Mouse (Mus musculus) thymus, postnatal 10 days (tissue): ENCODE results near the gene Frmd5.

Experiments used
- DNase-seq, 2 experiments: peaks; one replicate each; pipeline ENCODE4 v3.0.0; 2021; ENCODE audit warnings: low spot score in 2 of 2

Gene Frmd5

DNA sequence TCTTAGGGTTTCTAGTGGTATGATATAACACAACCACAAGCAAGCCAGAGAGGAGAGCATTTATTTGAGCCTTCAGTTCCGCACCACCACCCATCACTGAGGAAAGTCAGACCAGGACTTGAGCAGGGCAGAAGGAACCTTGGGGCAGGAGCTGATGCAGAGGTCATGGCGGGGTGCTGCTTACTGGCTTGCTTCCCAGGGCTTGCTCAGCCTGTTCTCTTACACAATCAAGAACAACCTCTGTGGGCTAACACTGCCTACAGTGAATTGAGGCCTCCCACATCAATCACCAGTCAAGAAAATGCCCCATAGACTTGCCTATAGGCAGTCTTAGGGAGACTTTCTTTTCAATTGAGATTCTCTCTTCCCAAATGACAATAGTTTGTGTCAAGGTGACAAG, 118.8 kb downstream of the Frmd5 start:
- no peak for DNase-seq

DNA sequence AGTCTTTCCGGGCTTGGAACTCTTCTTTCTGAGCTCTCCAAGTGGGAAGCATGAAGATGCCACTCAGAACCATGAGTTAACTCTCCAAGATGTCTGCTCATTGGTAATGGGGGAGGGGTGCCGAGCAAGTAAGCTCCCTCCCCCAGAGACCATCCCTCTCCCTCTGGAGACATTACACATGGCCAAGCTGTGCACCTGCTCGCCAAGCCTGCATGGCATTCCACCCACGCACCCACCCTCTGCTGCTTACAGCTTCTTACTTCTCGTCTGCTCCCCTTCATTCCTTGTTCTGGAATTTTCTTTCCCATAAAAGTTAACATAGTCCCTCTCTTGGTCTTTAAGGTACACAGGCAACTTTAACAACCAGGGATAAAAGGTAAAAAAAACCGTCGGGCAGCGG, 123.3 kb downstream of the Frmd5 start:
- no peak for DNase-seq

DNA sequence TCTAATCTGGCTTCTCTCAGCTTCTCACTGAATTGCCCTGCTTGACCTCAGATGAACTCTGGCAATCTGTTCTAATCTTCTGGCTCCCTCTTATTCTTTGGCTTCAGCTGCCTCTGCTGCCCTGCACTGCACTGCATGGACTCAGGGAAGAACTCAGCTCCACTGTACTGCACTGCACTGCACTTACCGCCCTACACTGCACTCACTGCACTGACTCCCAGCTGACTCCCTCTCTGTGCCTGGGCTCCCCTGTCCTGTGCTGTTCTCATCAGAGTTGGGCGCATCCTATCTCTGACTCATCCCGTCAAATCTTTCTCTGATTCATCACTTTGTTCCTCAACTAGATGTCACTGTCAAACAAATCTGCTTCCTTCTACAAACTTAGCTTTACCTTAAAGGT, 124.5 kb downstream of the Frmd5 start:
- no peak for DNase-seq

DNA sequence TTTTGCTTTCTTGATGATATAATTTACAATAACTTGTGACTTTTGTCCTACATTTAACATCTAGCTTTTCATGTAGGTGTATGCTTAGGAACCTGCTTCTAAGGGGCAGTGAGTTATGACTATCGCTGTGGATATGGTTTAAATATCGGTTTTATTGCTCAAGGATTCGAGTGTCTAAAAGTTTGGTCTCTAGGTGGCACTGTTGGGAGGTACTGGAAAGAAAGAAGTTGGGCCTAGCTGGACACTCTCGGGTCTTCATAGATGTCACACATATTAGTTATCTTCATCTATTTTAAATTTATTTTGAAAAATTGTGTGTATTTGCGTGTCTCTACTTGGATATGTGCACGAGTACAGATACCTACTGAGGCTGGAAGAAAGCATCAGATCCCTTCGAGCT, 127.2 kb downstream of the Frmd5 start:
- DNase-seq = no peak

DNA sequence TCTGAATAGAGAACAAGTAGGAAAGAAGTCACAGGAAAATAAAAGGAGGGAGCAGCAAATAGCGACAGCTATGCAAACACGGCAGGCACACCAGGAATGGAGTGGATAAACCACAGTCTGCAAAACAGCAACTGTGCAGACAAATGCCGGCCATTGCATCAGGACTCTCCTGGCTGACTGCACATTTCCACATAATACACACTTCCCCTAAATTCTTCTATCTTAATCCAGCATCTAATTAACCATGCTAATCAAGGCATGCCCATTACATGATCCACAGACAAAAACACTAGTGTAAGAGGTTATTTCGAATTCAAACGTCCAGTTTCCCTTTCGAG, 129.3 kb downstream of the Frmd5 start:
- DNase-seq = no peak

DNA sequence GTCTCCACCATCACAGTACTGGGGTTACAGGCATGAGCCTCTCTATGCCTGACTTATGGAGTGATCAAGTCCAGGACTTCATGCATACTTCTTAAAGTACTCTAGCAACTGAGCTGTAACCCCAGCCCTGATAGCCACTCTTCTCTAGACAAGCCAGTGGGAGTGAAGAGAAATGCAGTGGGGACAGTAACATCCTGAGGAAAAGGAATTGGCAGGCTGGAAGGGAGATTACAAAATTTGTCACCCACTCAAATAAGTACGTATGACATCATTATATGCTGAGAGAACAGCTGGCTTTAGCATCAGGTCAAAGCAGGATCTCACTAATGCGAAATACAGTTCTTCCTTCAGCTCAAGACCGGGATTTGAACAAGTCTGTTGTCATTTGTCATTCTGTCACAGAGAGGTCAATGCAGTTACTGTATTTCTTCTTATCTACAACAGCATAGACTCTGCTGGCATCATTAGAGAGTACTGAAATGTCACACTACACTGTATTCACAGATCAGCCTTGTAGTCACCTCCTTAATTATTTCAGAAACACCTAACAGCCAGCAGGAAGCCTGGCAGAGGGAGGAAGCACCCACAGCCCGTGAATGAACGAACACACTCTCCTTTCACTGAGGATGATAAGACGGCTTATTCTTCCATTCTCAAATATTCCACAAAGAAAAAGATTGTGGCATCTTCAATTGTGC, 129.8 kb downstream of the Frmd5 start:
- no peak for DNase-seq

DNA sequence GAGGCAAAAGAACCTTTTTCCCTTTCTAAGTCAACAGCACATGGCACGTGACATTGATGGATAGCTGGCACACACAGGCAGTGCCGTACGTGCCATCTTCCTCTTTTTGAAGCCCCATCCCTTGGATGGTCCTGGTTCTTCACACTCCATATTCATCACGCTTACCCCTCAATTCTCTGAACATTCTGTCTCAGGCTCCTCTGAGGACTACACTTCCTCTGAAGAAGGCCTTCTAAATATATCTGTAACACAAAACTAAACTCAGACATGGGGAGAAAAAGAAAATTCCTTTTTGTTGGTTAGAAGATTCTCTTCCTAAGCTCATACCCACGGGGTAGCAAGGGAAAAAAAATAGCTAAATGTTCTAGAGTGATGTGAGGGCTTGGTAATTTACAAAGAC, 131.0 kb downstream of the Frmd5 start:
- no peak for DNase-seq

DNA sequence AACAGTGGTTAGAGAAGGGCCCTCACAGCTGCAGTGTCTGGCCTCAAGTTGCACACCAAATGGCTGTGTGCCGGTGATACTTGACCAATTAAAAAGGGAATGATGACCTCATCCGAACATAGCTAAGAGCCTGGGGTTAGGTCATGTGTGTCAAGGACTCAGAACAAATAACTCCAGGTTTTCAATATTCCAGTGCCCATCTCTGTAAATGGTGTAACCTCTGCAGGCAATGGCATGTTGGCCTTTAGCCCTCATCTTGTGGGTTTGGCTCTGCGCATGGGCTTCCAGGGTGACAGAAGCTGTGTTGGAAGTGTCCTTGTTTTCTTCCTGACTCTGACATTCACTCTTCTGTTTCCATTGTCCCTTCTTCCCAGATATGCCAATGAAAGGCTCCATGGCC, 131.8 kb downstream of the Frmd5 start:
- no peak for DNase-seq

DNA sequence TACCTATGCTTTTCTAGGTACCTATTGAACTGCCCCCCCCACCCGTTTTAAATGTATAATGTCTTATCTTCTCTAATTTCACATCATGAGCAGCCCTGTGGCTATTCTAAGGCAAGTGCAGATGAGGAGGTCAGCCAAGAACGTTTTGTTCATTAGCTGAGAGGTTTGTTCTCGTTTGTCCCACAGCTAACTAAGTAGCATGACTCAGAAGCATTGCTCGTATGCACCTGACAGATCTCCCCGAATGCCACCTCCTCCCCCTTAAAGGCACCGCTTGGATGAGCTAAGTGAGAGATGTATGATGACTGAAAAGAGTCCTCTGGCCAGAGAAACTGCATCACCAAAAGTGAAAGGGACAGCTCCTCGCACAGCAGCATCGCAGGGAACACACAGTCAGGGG, 132.7 kb downstream of the Frmd5 start:
- no peak for DNase-seq

DNA sequence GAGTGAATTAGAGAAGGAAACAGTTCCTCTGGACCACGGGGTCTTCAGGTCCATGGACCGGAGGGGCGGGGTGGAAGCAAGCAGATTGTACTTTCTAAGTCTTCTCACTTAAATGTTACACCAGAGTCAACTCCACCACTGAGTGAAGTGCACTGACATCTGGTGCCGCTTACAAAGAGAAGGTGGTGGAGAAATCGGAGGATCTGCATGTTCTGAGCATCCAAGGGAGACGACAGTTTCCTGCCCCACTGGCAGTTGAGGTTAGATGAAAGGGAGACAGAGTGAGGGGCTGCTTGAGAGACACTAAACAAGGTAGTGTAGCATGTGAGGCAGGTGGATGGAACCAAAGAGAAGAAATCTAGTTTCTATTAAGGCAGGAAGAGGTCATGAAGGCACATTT, 137.0 kb downstream of the Frmd5 start:
- DNase-seq = peak; percentile 64 to 71

DNA sequence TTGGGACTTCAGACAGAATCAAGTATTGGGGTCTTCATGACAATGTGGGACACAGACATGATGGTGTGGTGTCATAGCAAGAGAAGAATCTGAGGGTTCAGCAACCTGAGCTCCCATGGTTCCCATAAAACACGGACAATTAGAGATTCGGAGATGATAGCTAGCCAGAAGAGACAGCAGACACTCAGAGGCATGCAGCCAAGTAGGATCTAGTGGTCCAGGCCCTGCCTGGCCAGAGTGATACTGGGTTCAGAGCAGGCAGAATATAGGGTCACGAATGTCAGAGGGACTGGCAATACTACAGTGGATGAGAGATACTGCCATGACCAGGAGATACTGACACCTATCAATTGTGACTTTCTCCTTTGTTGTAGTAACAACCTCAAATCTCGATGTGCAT, 138.6 kb downstream of the Frmd5 start:
- DNase-seq = no peak

DNA sequence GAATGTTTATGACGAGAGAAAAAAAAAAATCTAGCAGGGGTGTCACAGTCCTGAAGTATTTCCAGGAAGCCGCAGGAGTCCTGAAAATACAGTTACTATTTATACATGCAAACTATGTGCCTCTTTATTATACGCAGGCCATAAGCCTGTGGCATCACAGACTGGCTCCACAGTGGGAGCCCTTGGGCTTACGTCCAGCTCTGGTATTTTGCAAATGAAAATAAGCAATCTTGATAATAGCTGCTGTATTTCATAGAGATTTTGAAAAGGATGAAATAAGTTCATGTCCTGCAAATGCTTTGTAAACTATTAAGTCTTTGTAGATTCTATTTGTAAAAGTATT, 145.8 kb downstream of the Frmd5 start:
- no peak for DNase-seq

DNA sequence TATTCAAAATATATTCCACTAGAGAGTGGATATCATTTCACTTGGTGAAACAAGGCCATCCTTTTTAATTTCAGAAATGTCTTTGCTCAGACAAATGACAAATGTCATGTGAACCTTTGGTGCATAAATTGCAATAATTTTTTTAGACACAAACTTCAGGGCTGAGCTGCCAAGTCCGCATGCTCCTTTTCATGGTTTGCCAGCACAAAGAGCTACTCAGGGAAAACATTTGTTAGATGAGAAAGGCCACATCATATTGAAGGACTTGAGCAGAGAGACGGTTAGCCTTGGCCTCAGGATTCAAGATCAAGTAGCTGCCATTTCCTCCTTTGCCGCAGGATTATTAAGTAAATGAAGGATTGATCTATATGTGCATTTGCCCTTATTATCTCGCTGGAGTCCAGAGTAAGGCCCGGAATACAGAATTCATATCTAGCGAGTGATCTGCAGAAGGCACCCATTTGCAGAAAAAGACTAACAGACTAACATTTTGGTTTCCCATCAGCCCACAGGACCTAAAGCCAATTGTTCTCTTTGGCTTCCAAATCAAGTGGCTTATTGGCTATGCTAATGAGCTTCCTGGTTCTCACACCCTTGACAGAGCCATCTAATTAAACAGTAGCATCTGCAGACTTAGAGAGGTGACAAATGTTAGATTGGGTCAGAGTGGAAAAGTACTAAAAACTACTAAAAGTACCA, 146.3 kb downstream of the Frmd5 start:
- no peak for DNase-seq

DNA sequence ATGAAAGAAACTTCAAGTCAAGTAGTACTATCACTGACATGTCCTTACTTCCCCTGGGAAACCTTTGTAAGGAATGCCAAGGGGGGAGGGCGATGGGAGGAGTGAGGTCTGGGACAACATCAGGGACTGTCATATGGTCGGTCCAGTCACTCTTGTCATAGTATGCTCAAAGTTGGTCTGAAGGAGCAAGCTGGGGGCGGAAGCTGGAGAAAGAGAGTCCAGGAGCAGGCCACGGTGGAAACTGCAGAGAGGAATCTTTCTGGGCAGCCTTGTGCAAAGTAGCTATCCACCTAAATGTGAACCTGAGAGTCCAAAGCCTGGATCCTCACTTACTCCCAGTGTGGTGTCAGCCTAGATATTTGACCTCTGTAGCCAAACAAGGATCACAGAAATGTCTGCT, 147.5 kb downstream of the Frmd5 start:
- no peak for DNase-seq

DNA sequence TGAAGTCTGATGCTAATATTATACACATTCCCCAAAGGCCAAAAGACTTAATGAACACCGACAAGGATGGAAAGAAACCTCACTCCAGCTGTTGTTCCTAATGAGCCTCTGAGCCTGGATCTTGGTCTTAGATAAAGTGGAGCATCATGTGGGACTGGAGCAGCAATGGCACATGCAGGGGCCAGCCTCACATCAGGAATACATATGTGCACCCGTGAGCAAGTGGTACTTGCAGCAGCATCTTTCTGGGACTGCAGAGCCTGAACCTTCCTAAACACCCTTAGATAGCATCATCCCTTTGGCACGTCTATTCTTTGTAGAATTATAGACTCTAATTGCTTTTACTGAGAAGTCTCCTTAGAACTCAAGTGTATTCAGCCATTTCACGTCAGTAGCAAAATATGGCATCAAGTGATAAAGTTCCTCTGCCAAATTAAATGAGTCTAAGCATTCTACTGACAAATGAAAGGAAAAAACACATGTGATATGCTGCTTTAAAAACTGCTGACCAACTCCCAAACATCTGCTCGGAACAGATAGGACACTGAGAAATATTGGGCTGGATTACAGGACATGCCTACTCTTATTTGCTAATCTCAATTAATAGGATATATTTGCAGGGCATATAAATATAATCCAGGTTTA, 148.6 kb downstream of the Frmd5 start:
- no peak for DNase-seq

DNA sequence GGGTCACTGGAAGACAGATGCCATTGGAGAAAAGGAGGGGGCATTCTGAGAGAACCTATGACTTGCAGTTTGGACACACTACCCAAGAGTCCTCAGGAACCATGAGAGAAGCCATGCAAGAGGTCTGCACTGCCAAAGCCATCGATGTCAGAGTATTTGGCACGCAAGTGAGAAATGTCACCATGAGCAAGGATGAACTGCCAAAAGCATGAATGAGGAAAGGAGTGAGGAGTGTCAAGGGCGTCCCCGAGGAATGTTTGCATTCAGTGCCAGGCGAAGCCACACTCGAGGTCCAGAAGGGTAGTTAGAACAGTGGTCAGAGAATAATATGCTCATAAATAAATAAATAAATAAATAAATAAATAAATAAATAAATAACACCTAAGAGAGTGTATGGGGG, 150.9 kb downstream of the Frmd5 start:
- no peak for DNase-seq

DNA sequence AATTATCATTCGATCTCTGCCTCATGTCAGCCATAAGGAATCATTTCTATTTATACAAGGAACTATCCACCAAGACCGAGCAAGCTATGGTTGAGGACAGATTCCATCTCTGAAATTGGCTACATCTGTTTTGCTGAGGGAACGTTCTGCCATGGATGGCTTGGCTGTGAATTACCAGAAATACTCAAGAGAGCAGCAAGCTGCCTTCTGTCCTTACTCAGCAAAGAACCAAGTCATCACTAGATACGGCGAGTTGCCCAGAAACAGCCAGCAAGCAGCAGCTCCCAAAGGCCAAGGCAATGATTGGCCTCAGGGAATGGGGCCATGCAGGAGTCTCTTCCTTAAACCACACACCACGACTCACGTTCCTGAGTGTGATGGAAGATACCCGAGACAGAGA, 151.8 kb downstream of the Frmd5 start:
- no peak for DNase-seq

DNA sequence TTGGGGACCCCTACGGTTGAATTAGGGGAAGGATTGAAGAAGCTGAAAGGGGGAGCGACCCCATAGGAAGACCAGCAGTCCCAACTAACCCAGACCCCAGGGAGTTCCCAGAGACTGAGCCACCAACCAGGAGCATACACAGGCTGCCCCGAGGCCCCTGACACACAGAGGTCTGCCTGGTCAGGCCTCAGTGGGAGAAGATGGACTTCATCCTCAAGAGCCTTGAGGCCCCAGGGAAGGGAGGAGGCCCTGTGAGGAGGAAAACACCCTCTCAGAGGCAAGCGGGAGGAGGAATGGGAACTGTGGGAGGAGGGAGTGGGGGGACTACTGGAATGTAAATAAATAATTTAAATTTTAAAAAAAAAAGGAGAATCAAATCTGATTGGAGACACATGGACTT, 160.4 kb downstream of the Frmd5 start:
- DNase-seq = no peak

DNA sequence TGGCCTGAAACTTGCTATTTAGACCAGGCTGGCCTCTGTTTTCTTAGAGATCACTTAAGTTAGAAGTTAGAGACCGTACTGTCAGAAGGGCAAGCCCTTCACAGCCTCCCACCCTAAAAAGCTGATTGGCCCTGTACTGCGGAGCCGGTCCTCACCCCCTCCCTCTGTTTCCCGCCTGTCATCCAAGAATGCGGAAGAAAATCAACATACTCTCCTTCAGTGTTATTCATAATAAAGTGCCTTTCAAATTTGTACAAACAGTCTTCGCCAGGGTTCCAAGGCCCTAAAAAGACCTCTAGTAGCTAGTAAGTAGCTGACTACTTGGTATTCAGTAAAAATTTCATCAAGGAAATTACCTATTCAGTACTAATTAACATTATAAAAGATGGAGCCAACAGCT, 164.0 kb downstream of the Frmd5 start:
- no peak for DNase-seq

DNA sequence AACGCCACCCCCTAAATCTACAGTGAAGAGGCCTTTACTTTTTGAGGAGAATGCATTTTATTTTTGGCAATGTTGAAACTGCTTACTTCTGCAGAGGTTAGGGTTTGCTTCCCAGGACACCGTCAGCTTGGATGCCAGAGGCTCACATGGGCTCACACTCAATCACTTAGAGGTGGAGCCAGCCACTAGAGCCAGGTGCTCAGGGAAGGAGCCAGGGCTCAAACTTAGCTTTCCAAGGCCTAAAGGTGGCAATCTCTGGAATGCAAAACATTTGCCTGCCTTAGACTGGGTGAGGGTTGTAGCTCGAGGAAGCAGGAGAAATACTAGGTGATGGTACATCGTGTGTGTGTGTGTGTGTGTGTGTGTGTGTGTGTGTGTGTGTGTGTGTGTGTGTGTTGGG, 174.8 kb downstream of the Frmd5 start:
- DNase-seq = no peak

DNA sequence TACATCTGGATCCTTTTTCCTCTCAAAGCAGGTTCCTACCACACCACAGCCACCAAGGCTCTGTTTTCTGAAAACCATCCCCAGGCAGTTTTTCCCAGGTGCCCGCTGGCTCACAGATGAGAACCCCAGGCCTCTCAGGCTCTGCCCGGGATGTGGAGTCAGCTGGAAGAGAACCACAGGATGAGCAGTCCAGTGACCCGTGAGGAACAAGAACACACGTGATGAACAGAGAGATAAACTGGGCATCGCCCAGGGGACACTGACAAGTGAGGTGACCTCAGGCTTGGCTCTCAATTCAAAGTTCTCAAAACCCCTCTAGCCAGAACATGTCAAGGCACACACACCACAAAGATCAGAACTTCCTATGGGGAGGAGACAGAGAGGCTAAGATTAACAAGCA, 176.6 kb downstream of the Frmd5 start:
- DNase-seq = no peak

DNA sequence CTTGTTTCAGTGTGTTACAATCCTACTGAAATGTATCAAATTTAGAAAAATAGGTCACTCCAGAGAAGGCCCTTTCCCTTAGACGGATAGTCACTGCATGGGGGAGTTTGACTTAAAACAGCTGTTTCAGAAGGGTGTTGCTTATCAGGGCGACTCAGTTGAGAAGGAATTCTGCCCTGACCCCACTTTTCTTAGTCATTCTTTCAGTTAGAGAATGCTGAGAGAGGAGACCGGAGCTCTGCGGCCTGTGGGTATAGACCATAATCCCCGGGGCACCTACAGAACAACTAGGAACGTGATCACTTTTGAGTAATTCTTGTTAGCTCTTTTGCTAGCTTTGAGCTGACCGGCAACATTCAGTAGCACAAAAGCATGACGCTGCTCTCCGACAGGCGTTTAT, 178.6 kb downstream of the Frmd5 start:
- no peak for DNase-seq

DNA sequence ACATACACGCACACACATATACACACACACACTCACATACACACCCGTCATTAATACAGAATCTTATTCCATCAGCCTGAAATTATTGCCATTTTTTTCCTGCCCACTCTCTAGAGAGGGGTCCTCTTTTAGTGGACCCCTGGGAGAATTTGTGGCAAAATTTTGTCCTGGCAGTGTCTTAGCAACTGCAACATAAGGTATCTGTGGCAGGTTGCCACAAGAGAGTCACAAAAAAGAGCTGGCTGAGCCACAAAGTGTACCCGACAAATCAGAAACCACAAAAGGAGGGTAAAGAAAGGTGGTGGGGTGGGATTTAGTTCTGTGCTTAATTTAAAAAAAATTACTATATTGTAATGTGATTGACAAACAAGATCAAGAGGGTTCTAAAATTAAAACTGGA, 181.0 kb downstream of the Frmd5 start:
- DNase-seq = no peak
